Mouse (Mus musculus) cerebellum, adult 2 months (tissue): Measurements from ENCODE around the gene Mpzl2. TPM values are rescaled to one million over a fixed set of nuclear protein-coding genes. Genes with fewer than 3 reads are reported as not detected.
A peak's percentile ranks its signal among the peaks of the same experiment; 100 is the strongest.

Source experiments
- DNase-seq, 2 experiments: peaks; one replicate each; pipeline ENCODE4 v3.0.0; 2021
- H3K27ac ChIP-seq: fragments of 200-500 bp; 2 replicates; pipeline ENCODE4 v1.5.1; 2012; ENCODE audit warnings: low read length, control low read depth, inconsistent platforms; ENCODE audit not compliant: insufficient read depth
- H3K27me3 ChIP-seq: fragments of 200-500 bp; 2 replicates; pipeline ENCODE4 v1.6.1; 2012; ENCODE audit warnings: inconsistent platforms, mild to moderate bottlenecking, low read length, moderate library complexity; ENCODE audit not compliant: control insufficient read depth, insufficient read depth
- H3K4me1 ChIP-seq: fragments of 200-500 bp; 2 replicates; pipeline ENCODE4 v1.6.1; 2011; ENCODE audit warnings: low read length; ENCODE audit not compliant: control insufficient read depth, insufficient read depth
- H3K4me3 ChIP-seq: fragments of 200-500 bp; replicated peaks from 2 replicates; pipeline ENCODE3; 2011; ENCODE audit warnings: mild to moderate bottlenecking, low read depth, low read length, control low read depth; ENCODE audit not compliant: insufficient read depth
- CTCF ChIP-seq: fragments of 200-500 bp; IDR thresholded peaks from 2 replicates; pipeline ENCODE4 v1.5.1; 2011; ENCODE audit warnings: low read depth, mild to moderate bottlenecking, control low read depth, low read length, moderate library complexity, borderline replicate concordance; ENCODE audit not compliant: insufficient read depth
- POLR2A ChIP-seq: fragments of 200-500 bp; IDR thresholded peaks from 2 replicates; pipeline ENCODE4 v1.6.1; 2011; ENCODE audit warnings: low read length, control low read depth, borderline replicate concordance; ENCODE audit not compliant: insufficient read depth
- WGBS: fragments of 180-500 bp; shearing (Covaris S2); methylation state at CpG from one replicate; pipeline ENCODE4 v1.1.7; 2018; 5-methylcytosine and 5-hydroxymethylcytosine counted together
- polyA plus RNA-seq: library from polyadenylated mRNA; depleted of rRNA; stranded (reverse); fragments of >200 nt; gene quantifications from 2 replicates; pipeline ENCODE4 v1.2.3, GENCODE M21; 2012

Gene Mpzl2
- polyA plus RNA-seq, 1 experiment: 1.1 TPM

DNA sequence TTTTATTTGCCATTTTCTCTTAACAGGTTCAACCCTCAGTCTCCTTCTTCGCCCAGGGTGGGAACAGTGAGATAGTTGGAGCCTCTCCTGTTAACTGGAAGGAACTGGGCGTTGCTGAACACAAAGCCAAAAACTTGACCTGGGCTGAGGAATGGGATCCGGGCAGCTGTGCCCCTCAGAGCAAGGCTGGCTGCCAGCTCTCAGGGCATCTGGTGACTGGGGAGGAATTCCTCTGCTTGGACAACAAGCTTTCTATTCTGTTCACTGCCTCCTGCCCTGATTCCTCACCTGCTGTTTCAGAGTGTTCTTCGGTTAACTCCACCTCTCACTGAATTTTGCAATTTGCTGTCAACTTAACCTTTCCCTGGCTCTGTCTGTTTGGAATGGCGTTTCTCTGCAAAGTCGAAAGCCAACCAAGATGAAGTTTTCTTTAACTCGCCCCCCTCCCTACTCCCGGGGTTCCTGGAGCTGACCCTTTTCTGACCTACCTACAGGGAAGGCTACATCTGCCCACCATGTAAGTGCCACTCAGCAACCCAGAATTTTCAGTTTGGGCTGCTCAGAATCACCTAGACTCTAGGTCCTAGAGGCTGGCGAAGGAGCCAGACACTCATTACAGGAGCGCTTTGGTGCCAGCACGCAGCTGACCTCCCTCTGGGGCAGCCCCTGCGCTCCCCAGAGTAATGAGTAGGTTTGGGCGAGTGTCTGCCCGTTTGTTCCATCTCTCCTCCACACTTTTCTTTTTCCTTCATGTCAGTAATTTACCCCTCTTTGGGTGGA is 657 bp downstream of the Mpzl2 start:
- no peak for DNase-seq
- Histone ChIP-seq H3K27ac (no peak overlapping the region), H3K4me3 (no peak overlapping the region), H3K27me3 (peaks cover 4% of the 10 kb centered on the region; the same call in 1 of the 2 replicates), H3K4me1 (0 out of 2 replicates have a peak, but pooled peaks cover 2% of the 10 kb centered on the region)
- WGBS: 13% methylated on average over 14 of the region's 14 CpGs
- no peak for TF ChIP-seq POLR2A
- TF ChIP-seq CTCF: no peak

- Histone ChIP-seq H3K4me1 (0 out of 2 replicates have a peak, but pooled peaks cover 2% of the 10 kb centered on the region), H3K4me3 (no peak overlapping the region), H3K27me3 (peaks cover 4% of the 10 kb centered on the region; the same call in 1 of the 2 replicates), H3K27ac (no peak overlapping the region)
- DNase-seq: no peak
- TF ChIP-seq CTCF: no peak
- no peak for TF ChIP-seq POLR2A
- 40% methylated on average over 17 of the region's 17 CpGs for WGBS
These were observed 1.7 kb downstream of the Mpzl2 start for GRCm38 (mm10) chr9:45041131-45041838.

GRCm38 (mm10) chr9:45042056-45042720 is 2.6 kb downstream of the Mpzl2 start:
- H3K4me3 ChIP-seq: peak overlapping the region; percentile 14
- TF ChIP-seq CTCF: no peak
- TF ChIP-seq POLR2A: no peak
- peak; percentile 23 to 38 for DNase-seq
- WGBS: 10% methylated on average over 20 of the region's 20 CpGs
- H3K27me3 ChIP-seq: peaks cover 4% of the 10 kb centered on the region; the same call in 1 of the 2 replicates
- H3K4me1 ChIP-seq: 0 out of 2 replicates have a peak, but pooled peaks cover 2% of the 10 kb centered on the region
- no peak overlapping the region for H3K27ac ChIP-seq

DNA sequence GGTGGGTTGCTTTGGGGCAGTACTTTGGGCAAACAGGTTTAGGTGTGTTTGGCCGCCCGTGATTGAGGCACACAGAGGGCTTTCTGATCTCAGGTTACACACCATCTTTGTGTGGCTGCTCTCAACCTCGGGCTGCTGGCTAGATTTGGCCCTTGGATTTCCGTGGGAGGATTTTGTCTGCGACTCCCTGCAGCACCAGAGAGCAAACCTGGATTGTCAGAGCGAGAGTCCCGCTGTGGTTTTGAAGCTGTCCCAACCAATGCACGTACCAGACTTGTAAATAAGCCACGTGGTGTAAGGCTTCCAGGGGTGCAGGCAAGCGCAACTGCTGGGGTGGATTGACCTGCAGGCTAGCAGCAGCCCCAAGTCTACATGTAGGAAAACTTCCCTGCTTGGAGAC is 3.3 kb downstream of the Mpzl2 start:
- WGBS: 2% methylated on average over 10 of the region's 10 CpGs
- Histone ChIP-seq H3K4me1 (0 out of 2 replicates have a peak, but pooled peaks cover 2% of the 10 kb centered on the region), H3K27ac (no peak overlapping the region), H3K4me3 (peak overlapping the region; percentile 32), H3K27me3 (peaks cover 4% of the 10 kb centered on the region; the same call in 1 of the 2 replicates)
- TF ChIP-seq CTCF (no peak), POLR2A (no peak)
- DNase-seq: peak in 1 of 2 experiments; percentile 38

GRCm38 (mm10) chr9:45046973-45047372 is 7.4 kb downstream of the Mpzl2 start:
- no peak overlapping the region for H3K4me3 ChIP-seq
- TF ChIP-seq POLR2A (no peak), CTCF (no peak)
- H3K27me3 ChIP-seq: no peaks in the 10 kb centered on the region; the same call in 1 of the 2 replicates
- no peak for DNase-seq
- 89% methylated on average over 16 of the region's 16 CpGs for WGBS
- H3K27ac ChIP-seq: no peak overlapping the region
- 0 out of 2 replicates have a peak, but pooled peaks cover 2% of the 10 kb centered on the region for H3K4me1 ChIP-seq

- TF ChIP-seq CTCF (peak; percentile 48; the same call in 1 of the 2 replicates), POLR2A (no peak)
- Histone ChIP-seq H3K4me3 (no peak overlapping the region), H3K4me1 (no peaks in the 10 kb centered on the region), H3K27me3 (no peaks in the 10 kb centered on the region), H3K27ac (no peak overlapping the region)
- peak; percentile 24 to 51 for DNase-seq
- 14% methylated on average over 4 of the region's 4 CpGs for WGBS
These were observed 8.9 kb downstream of the Mpzl2 start for GRCm38 (mm10) chr9:45048511-45048910.

DNA sequence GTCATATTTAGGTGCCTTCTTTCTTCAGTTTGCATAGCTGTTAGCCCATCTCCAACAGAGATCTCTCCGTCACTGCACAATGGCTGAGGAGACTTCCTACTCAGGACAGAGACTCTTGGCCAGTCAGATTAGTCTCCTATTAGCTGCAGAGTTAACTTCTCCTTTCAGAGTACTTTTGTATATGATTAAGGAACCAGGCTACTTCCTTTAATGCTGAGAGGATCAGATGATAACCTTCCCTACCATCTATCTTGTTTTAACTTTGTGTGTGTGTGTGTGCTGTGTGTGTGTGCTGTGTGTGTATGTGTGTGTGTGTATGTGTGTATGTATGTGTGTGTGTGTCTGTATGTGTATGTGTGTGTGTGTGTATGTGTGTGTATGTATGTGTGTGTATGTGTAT is 10.1 kb downstream of the Mpzl2 start:
- H3K4me1 ChIP-seq: no peaks in the 10 kb centered on the region
- TF ChIP-seq CTCF (no peak), POLR2A (no peak)
- WGBS: 82% methylated on average over 1 of the region's 1 CpGs
- H3K27ac ChIP-seq: no peak overlapping the region
- no peak overlapping the region for H3K4me3 ChIP-seq
- no peak for DNase-seq
- no peaks in the 10 kb centered on the region for H3K27me3 ChIP-seq
